Mouse (Mus musculus) telencephalon, adult 2 months (tissue): ENCODE results near the gene Bcl6b.

ENCODE experiments used
- DNase-seq: peaks from one replicate; pipeline ENCODE4 v3.0.0-alpha.2; 2011; ENCODE audit warnings: low read depth, low spot score

The Bcl6b gene

DNA sequence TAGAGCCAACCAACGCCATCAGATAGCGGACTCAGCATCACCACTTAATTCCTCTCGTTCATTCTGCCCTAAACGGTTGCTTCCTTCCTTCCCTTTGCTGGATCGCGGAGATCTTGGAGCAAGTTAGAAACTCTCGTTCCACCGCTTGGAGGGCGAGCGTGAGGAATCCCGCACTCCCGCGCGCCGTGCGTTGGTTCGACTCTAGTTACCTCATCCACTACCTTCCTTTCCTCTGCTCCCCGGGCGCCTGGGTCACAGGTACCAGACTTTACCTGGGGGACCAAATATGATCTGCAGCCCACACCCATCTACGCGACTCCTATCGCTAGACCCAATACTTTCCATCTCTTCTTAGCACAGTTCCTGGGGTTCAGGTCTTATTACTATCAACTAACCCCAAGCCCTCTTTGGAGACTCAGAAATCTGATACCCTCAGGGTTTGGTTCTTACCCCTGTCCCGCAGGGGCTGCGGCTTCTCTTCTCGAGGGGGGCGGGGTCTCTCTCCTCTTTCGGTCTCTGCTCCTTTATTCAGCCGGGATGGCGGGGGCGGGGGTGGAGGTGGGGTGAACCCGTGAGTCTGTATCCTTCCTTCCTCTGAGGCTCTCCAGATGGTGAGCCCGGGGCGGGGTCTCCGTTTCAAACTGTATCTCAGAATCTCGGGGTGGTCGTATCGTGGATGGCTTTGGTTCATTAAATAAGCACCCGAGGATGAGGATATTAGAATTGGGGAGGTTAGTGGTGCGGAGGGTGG is at the start of gene Bcl6b:
TSS of gene Bcl6b (minus strand) at position 539 of the 751 bp plus-strand sequence.
- DNase-seq: no peak

DNA sequence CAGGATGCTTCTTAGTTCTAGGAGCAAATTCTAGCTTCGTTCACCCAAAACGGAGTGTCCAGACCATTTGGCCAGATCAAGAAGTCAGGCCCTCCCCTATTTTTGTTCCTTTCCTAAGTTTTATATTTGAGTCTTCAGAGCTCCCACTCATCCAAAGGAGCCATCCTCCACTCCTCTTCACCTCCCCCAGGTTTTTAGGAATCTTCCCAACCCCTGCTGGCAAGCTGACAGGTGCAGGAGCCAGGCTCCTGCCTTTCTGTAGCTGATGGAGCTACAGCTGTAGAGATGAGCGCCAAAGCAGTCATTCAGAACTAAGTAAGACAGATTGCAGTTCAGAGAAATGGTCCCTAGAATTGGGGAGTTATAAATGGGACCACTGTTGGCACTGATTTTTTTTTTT is 49.4 kb upstream of the Bcl6b start:
- DNase-seq: no peak

GRCm38 (mm10) chr11:70271641-70272040 is 42.0 kb upstream of the Bcl6b start:
- DNase-seq: no peak

DNA sequence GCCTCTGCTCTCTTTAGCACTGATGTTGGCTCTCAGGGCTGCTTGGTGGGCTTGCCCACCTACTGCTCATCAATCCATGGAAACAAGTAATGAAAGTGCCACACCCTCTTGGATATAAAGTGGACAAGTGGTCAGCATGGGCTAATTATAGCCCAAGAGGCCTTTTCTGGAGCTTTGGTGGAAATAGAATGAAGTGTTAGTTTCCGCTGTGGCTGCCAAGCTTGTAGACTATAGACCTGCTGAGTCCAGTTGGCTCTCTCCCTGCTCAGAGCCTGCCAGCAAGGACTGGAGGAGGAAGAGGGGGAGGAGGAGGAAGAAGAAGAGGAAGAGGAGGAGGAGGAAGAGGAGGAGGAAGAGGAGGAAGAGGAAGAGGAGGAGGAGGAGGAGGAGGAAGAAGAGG is 36.8 kb upstream of the Bcl6b start:
- DNase-seq: no peak

DNA sequence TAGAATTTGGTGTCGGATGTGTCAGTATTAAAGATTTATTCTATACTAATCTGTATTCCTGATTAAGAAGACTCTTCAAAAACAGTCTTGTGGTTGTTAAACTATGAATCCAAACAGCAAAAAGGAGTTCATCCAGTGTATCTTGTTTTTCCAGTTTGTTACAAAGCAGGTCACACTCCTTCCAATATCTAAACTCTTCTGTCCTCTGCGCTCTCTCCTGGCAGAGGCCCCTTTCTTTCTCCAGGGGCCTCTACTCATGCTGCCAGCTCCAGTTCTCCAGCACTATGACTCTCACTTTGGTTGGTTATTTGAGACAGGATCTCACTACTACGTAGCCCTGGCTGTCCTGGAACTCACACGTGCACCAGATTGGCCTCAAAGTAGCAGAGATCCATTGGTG is 36.2 kb upstream of the Bcl6b start:
- DNase-seq: no peak

- no peak for DNase-seq
Measured at GRCm38 (mm10) chr11:70265252-70265651, 35.7 kb upstream of the Bcl6b start.

- no peak for DNase-seq
Measured at GRCm38 (mm10) chr11:70259035-70259434, 29.4 kb upstream of the Bcl6b start.

- DNase-seq: no peak
Measured at GRCm38 (mm10) chr11:70254931-70255531, 25.4 kb upstream of the Bcl6b start, which contains the start of gene Alox12. Gene Alox12, minus strand, starts transcription at chr11:70255353.

- DNase-seq: no peak
Measured at GRCm38 (mm10) chr11:70254337-70254736, 24.7 kb upstream of the Bcl6b start.

DNA sequence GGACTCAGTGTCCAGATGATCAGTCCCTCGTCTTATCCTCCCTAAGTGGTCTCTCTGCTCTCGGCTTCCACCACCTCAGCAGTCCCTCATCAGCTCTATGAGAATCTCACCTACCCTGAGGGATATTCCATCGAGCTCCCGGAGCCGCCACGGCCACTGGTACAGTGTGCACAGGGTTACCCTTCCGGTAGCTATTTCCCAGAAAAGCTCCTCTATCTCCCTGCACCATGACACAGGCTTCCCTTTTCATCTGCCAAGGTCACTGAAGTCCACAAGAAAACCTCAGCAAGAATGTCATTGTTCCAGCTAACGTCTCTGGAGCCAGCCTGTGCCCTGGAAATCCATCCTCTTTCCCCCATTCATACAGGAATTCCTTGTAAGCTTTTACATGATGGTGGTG is 22.3 kb upstream of the Bcl6b start:
- no peak for DNase-seq

DNA sequence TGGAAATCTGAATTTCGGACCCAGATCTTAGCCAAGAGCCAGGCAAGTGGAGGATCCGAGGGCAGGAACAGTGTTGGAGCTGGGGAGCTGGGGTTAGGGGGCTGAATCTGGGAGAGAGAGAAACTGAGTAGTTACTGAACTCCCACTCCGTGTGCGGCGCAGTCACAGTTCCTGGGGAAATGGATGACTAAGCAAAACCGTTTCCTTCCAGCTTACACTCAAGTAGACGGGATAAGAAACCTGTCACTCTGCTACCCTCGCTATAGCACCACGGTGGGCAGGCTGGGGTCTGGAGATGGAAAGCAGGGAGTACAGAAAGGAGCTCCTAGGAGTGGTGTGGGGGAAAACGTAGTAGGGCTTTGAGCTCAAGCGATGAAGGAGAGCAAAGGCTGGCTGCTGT is 20.6 kb upstream of the Bcl6b start:
- DNase-seq: no peak

- DNase-seq: no peak
Measured at GRCm38 (mm10) chr11:70247136-70247845, 17.7 kb upstream of the Bcl6b start.

DNA sequence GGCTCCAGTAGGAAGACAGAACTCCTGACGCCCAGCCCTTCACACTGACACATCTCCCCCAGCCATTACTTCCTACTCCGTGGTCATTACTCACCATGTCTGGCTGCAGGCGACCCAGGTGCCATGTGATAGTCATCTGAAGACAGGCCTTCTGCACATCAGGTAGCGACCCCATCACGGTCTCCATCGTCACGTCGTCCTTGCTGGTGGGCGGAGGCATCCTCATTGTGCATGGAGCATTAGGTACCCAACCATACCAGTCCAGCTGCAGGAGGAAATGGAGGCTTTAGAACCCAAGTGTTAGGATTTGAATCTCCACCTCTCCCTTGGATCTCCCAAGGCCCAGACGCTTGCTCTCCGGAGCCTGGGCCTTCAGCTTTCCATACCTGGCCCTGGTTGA is 13.0 kb upstream of the Bcl6b start:
- no peak for DNase-seq

GRCm38 (mm10) chr11:70239541-70240279 is 10.1 kb upstream of the Bcl6b start, which contains the start of the genes Gm21988 and Rnasek:
Gene Gm21988, minus strand, starts transcription at chr11:70239830.
Gene Rnasek, minus strand, starts transcription at chr11:70239842.
- DNase-seq: peak; percentile 88

GRCm38 (mm10) chr11:70238591-70239440 is 9.2 kb upstream of the Bcl6b start:
- no peak for DNase-seq

DNA sequence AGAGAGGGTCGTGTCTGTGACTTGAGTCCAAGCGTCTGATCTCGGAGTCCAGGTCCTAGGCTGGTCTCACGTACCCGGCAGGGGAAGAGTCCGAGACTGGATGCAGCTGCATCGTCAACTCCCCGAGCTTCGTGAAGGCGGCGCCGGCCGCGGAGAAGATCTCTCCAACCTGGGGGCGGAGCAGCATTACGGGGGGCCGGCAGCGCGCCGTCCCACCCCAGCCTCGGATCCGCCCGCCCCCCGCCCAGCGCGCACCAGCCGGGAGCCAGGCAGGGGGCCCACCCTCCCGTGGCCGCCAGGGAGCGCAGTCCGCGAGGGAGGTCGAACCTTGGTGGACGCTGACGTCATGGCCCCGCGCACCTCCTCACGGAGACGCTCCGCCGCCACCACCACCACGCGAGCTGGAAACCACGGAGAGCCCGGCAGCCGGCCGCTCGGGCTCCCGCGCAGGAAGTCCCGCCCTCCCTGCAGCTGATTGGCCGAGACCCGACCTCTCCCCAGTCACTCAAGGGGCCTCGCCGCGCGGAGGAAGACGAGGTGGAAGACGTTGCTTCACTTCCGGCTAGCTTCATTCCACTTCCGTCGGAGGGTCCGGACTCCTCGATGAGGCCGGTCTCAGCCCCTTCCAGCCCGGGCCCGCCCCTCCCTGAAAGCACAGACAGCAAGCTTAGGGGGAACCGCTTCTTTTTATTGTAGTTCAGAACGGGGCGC is 8.0 kb upstream of the Bcl6b start, which contains the start of gene 0610010K14Rik:
TSS of gene 0610010K14Rik (minus strand) at position 458 of the 711 bp plus-strand sequence.
- DNase-seq: peak; percentile 95

- no peak for DNase-seq
Measured at GRCm38 (mm10) chr11:70236717-70237116, 7.1 kb upstream of the Bcl6b start.

DNA sequence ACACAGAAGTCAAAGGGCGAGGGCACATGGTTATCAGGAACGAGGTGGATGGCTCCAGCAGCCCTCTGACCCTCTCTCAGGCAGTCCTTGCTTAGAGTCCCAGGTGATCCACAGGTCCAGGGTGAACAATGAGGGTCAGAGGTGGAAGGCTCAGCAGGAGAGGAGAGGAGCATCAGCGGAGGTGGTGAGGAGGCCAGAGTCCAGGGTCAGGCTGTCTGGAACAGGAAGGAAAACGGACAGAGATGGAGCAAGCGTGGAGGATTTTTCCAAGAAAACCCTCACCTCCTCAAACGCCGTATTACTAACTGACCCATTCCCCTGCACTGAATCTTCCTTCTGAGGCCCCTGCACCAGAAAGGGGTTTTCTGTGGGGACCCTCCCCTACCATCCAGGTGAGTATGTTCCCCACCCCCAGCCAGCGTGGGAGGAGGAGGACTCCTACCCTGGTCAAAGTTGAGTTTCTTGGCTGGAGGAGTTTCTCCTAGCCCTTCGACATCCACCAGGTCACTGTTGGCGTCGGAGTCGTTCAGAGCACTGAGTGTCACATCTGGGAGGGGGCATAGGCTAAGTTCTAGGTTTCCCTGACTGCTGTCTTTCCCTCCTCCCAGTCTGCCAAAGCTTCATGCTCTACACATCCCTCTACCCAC is 5.8 kb upstream of the Bcl6b start:
- DNase-seq: no peak

- no peak for DNase-seq
Measured at GRCm38 (mm10) chr11:70234497-70234896, 4.9 kb upstream of the Bcl6b start.

DNA sequence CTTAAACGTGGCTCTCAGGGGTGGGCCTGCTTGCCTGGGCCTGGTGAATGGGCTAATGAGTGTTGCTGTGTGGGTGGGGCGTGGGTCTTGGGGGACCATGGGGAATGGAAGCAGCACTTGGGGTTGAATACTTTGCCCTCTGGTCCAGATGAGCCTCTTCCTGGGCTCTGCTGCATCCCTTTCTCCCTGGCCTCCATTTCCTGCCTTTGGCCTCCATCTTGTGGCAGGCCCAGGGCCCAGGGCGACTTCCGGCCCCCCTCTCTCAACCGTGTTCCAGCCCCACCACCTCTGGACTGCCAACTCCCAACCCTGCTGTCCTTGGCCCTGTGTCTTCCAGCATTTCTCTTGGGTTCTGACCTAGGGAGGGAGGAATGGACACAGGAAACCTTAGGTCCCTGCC is 4.4 kb upstream of the Bcl6b start:
- no peak for DNase-seq
